Mouse (Mus musculus) right cerebral cortex, postnatal 36 days (tissue): ENCODE measurements around the gene Tprgl.

ENCODE experiments used
- DNase-seq, 2 experiments: peaks; one replicate each; pipeline ENCODE4 v3.0.0; 2022; ENCODE audit warnings: low spot score in 2 of 2, mixed read lengths in 1 of 2

The Tprgl gene

DNA sequence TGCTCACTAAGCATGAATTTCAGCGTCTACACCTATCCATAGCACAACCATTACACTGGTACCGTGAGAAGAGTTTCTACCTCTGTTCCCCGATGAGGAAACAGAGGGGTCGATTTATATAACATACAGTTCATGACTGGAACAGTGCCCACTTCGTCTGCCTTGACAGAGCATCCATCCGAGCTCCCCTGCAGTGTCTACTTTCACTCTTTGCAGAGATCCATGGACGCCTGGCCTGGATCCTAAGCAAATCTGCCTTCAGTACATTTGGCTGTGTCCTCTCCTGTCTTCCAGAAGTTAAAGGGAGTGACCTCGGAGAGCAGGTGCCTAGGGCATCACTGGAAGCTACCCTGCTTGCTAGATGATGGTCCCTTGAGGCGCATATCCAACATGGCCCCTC lies 41.3 kb downstream of the Tprgl start:
- no peak for DNase-seq

DNA sequence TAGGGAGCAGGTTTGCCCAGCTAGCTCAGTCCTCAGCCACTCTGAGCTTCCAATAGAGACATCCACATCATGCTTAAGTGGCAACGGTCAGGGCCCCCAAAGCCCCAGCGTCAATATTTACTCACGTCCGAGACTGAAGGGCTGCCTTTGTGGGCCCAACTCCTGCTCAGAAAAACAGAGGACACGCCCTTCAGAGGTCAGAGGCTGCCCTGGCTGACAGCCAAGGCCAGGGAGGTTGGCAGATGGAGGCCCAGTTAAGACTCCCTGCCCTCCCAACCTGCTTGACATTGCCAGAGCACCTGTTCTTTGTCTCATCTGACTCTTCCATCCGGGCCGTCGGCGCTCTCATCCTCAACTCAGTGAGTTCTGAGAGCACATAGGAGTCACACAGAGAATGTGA lies 41.7 kb downstream of the Tprgl start:
- no peak for DNase-seq

- DNase-seq = no peak
These were observed 44.0 kb downstream of the Tprgl start for GRCm38 (mm10) chr4:154116421-154116820.

DNA sequence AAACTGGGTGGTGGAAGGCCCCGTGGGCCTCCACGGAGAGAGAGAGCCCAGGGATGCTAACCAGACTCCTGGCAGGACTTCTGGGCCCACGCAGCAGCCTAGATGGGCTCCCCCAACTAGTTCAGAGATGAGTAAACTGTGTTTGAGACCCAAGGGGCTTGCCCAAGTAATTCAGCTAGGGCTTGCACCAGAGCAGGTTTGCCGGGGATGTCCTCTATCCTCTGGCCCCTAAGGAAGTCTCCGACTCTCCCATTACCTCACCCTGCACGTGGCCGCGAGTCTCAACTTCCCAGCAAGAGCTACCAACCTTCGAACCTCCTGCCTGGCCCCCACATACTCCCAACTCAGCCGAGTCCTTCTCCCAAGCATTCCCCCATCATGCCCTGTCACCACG lies 50.6 kb downstream of the Tprgl start:
- no peak for DNase-seq

GRCm38 (mm10) chr4:154109216-154109849 lies 51.1 kb downstream of the Tprgl start:
- peak; percentile 28 to 43 for DNase-seq
